Mouse (Mus musculus): ENCODE results near the gene Rere. TPM values are rescaled to one million over a fixed set of nuclear protein-coding genes. Genes with fewer than 3 reads are reported as not detected.

Rere gene
- total and polyA plus RNA-seq, 3 experiments: 4.1 to 31.8 TPM; not detected in 1

DNA sequence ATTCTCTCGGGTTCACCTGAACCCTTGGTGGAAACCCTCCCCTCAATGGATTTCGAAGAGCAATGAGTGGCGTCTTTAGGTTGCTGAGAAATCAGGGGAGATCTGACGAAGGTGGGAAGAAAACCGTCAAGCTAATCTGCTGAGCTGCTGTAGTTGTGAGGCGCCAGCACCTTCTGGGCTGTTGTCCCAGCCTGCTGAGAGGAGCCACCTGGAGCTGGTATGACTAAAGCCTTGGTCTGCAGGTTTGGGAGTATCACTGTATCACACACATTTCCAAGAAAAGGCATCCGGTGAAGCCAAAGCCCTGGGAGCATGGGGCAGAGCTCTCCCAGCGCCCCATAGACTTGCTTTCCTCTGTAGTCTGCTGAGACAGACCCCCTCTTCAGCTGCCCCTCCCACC is 49.6 kb upstream of the Rere start:
- TF ChIP-seq POLR2AphosphoS2 (IDR thresholded peaks at IDR 0.05; ENCODE audit: low read length): no peak
- TF ChIP-seq CTCF (IDR thresholded peaks at IDR 0.05 in 2 of 3, conservative IDR thresholded peaks at IDR 0.05 in 1 of 3; ENCODE audit: control insufficient read depth in 1 of 3, insufficient read depth in 1 of 3, low read depth in 2 of 3, low read length in 3 of 3, poor library complexity in 1 of 3, severe bottlenecking in 1 of 3): no peak
- TF ChIP-seq TBP (IDR thresholded peaks at IDR 0.05; ENCODE audit: low read depth, low read length): no peak
- no peak for TF ChIP-seq E2F4 (IDR thresholded peaks at IDR 0.05; ENCODE audit: borderline replicate concordance, low read depth, low read length)
- no peak for TF ChIP-seq TCF12 (IDR thresholded peaks at IDR 0.05; ENCODE audit: low read depth, low read length)
- TF ChIP-seq JUND (IDR thresholded peaks at IDR 0.05; ENCODE audit: low read depth, low read length): no peak
- no peak for TF ChIP-seq GABPA (IDR thresholded peaks at IDR 0.05; ENCODE audit: low read depth, low read length)
- no peak for TF ChIP-seq MEF2A (IDR thresholded peaks at IDR 0.05; ENCODE audit: extremely low read depth, insufficient replicate concordance, low read depth, low read length, poor library complexity, severe bottlenecking)
- no peak for TF ChIP-seq ZNF384 (IDR thresholded peaks at IDR 0.05; ENCODE audit: low read depth, low read length)
- no peak for TF ChIP-seq BHLHE40 (IDR thresholded peaks at IDR 0.05; ENCODE audit: borderline replicate concordance, low read depth, low read length)
- no peak for TF ChIP-seq ZKSCAN1 (IDR thresholded peaks at IDR 0.05; ENCODE audit: low read depth, low read length)
- TF ChIP-seq MYB (IDR thresholded peaks at IDR 0.05; ENCODE audit: low read depth, low read length): no peak
- no peak for TF ChIP-seq USF2 (IDR thresholded peaks at IDR 0.05; ENCODE audit: borderline replicate concordance in 1 of 2, insufficient read depth in 1 of 2, low read depth in 1 of 2, low read length in 2 of 2)
- TF ChIP-seq ETS1 (IDR thresholded peaks at IDR 0.05; ENCODE audit: low read depth, low read length): no peak
- no peak for TF ChIP-seq CHD1 (IDR thresholded peaks at IDR 0.05; ENCODE audit: low read depth, low read length)
- Histone ChIP-seq H3K4me3 (ENCODE audit: control insufficient read depth in 1 of 2, insufficient read depth in 1 of 2, low read depth in 2 of 2, low read length in 2 of 2) (no peak overlapping the region), H3K4me1 (ENCODE audit: control insufficient read depth in 1 of 2, insufficient read depth in 2 of 2, low read length in 2 of 2) (peaks cover 5 to 14% of the 10 kb centered on the region in 2 experiments), H3K36me3 (ENCODE audit: control insufficient read depth in 1 of 2, insufficient read depth in 2 of 2, low read length in 2 of 2) (peaks cover 0 to 13% of the 10 kb centered on the region in 2 experiments; a peak in 2 of 4 replicates), H3K27me3 (ENCODE audit: control insufficient read depth in 1 of 2, insufficient read depth in 2 of 2, low read length in 2 of 2) (no peaks in the 10 kb centered on the region), H3K27ac (ENCODE audit: control insufficient read depth, low read depth, low read length) (no peak overlapping the region), H3K9me3 (replicated peaks; ENCODE audit: insufficient read depth, low read length) (no peaks in the 10 kb centered on the region), H3K79me2 (ENCODE audit: control insufficient read depth, insufficient read depth, low read length, poor library complexity) (peaks cover 5% of the 10 kb centered on the region; the same call in 1 of the 2 replicates), H3K9ac (ENCODE audit: control insufficient read depth, low read depth, low read length, poor library complexity, severe bottlenecking) (no peak overlapping the region)
- DNase-seq (ENCODE audit: low read depth, low spot score): no peak

DNA sequence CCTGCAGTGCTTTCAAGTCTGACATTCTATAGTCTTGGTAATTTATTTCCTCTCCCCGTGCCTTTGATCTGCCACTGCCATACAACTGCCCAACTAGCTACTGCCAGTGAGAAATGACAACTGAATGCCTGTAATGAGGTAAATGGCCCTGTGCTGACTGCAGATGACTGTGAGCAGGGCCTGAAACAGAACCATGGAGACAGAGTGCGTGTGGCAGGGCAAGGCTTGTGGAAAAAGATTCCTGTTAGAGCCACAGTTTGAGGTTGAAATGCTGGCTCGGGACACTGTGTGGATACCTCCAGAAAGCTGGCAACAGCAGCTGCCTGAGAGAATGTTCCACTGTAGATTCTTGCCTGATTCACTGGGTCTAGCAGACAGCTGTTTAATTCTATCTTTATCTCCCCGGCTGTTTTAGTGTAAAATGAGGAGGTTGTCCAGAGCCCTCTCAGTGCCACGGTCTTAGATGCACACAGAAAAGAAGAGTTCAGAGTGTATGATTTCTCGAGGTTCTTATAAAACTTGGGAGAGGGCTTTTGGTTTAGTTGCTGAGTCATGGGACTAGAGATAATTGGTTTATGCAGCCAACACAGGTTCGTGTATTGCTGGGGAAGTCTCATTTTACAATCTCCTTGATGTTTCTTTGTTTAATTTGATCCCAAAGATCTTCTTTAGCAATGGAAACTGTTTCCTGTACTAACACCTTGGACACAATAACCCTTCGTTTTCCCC is 46.7 kb upstream of the Rere start:
- Histone ChIP-seq H3K9me3 (replicated peaks; ENCODE audit: insufficient read depth, low read length) (no peaks in the 10 kb centered on the region), H3K9ac (ENCODE audit: control insufficient read depth, low read depth, low read length, poor library complexity, severe bottlenecking) (peak overlapping the region; percentile 41), H3K27ac (ENCODE audit: control insufficient read depth, low read depth, low read length) (peak overlapping the region; percentile 82), H3K36me3 (ENCODE audit: control insufficient read depth in 1 of 2, insufficient read depth in 2 of 2, low read length in 2 of 2) (peaks cover 3 to 24% of the 10 kb centered on the region in 2 experiments; a peak in 3 of 4 replicates), H3K4me1 (ENCODE audit: control insufficient read depth in 1 of 2, insufficient read depth in 2 of 2, low read length in 2 of 2) (peaks cover 7 to 24% of the 10 kb centered on the region in 2 experiments), H3K27me3 (ENCODE audit: control insufficient read depth in 1 of 2, insufficient read depth in 2 of 2, low read length in 2 of 2) (no peaks in the 10 kb centered on the region), H3K79me2 (ENCODE audit: control insufficient read depth, insufficient read depth, low read length, poor library complexity) (peaks cover 31% of the 10 kb centered on the region), H3K4me3 (ENCODE audit: control insufficient read depth in 1 of 2, insufficient read depth in 1 of 2, low read depth in 2 of 2, low read length in 2 of 2) (peak overlapping the region; percentile 30 to 99)
- DNase-seq (ENCODE audit: low read depth, low spot score): peak; percentile 78
- TF ChIP-seq JUND (IDR thresholded peaks at IDR 0.05; ENCODE audit: low read depth, low read length): no peak
- TF ChIP-seq GABPA (IDR thresholded peaks at IDR 0.05; ENCODE audit: low read depth, low read length): peak; percentile 88
- no peak for TF ChIP-seq ZKSCAN1 (IDR thresholded peaks at IDR 0.05; ENCODE audit: low read depth, low read length)
- no peak for TF ChIP-seq POLR2A (IDR thresholded peaks at IDR 0.05; ENCODE audit: control insufficient read depth in 1 of 2, insufficient read depth in 1 of 2, low read depth in 1 of 2, low read length in 2 of 2, poor library complexity in 1 of 2)
- TF ChIP-seq MAZ (IDR thresholded peaks at IDR 0.05; ENCODE audit: low read depth, low read length): no peak
- no peak for TF ChIP-seq CTCF (IDR thresholded peaks at IDR 0.05 in 2 of 3, conservative IDR thresholded peaks at IDR 0.05 in 1 of 3; ENCODE audit: control insufficient read depth in 1 of 3, insufficient read depth in 1 of 3, low read depth in 2 of 3, low read length in 3 of 3, poor library complexity in 1 of 3, severe bottlenecking in 1 of 3)
- TF ChIP-seq MAFK (IDR thresholded peaks at IDR 0.05; ENCODE audit: borderline replicate concordance, low read depth, low read length): peak; percentile 67
- TF ChIP-seq USF1 (IDR thresholded peaks at IDR 0.05; ENCODE audit: low read depth, low read length): no peak
- no peak for TF ChIP-seq TAL1 (IDR thresholded peaks at IDR 0.05; ENCODE audit: low read length)
- no peak for TF ChIP-seq NELFE (IDR thresholded peaks at IDR 0.05; ENCODE audit: low read depth, low read length)
- TF ChIP-seq MAX (IDR thresholded peaks at IDR 0.05; ENCODE audit: low read length): peak; percentile 36; the same call in 1 of the 2 replicates
- no peak for TF ChIP-seq UBTF (IDR thresholded peaks at IDR 0.05; ENCODE audit: borderline replicate concordance, insufficient read depth, low read depth, low read length)
- no peak for TF ChIP-seq ZMIZ1 (IDR thresholded peaks at IDR 0.05; ENCODE audit: low read depth, low read length)
- TF ChIP-seq ZC3H11A (IDR thresholded peaks at IDR 0.05; ENCODE audit: low read depth, low read length): no peak
- no peak for TF ChIP-seq NRF1 (IDR thresholded peaks at IDR 0.05; ENCODE audit: insufficient read depth, low read depth, low read length, poor library complexity, severe bottlenecking)
- TF ChIP-seq ZNF384 (IDR thresholded peaks at IDR 0.05; ENCODE audit: low read depth, low read length): no peak
- TF ChIP-seq POLR2AphosphoS5 (IDR thresholded peaks at IDR 0.05; ENCODE audit: borderline replicate concordance, low read depth, low read length): no peak
- TF ChIP-seq EP300 (IDR thresholded peaks at IDR 0.05; ENCODE audit: low read depth in 1 of 2, low read length in 2 of 2): peak in 1 of 2 experiments; percentile 30; a peak in 2 of 4 replicates

Data from MEL (cell line).